Mouse (Mus musculus): ENCODE data around the gene Tmem159.

The Tmem159 gene

GRCm38 (mm10) chr7:120102164-120102972 is at the start of gene Tmem159:
TSS of gene Tmem159 (plus strand) at chr7:120102353.
- in situ Hi-C loops (cut with MboI, MseI), result loop anchor here (10.0 kb wide), 2 partner anchors 258 to 532 kb away; partner anchors contain the start of gene Uqcrc2

GRCm38 (mm10) chr7:120054016-120054415 is 48.1 kb upstream of the Tmem159 start:
- in situ Hi-C loops (cut with MboI, MseI), result no loop called here

GRCm38 (mm10) chr7:120055479-120055878 is 46.7 kb upstream of the Tmem159 start:
- in situ Hi-C loops (cut with MboI, MseI), result no loop called here

- in situ Hi-C loops (cut with MboI, MseI), result no loop called here
Observed at GRCm38 (mm10) chr7:120064045-120064444, 38.1 kb upstream of the Tmem159 start.

- in situ Hi-C loops (cut with MboI, MseI), result no loop called here
Observed at GRCm38 (mm10) chr7:120068114-120068513, 34.0 kb upstream of the Tmem159 start.

- in situ Hi-C loops (cut with MboI, MseI), result no loop called here
Observed at GRCm38 (mm10) chr7:120069164-120069563, 33.0 kb upstream of the Tmem159 start.

GRCm38 (mm10) chr7:120080177-120080576 is 22.0 kb upstream of the Tmem159 start:
- in situ Hi-C loops (cut with MboI, MseI), result no loop called here

- in situ Hi-C loops (cut with MboI, MseI), result no loop called here
Observed at GRCm38 (mm10) chr7:120093033-120093432, 9.1 kb upstream of the Tmem159 start.

GRCm38 (mm10) chr7:120094216-120094615 is 7.9 kb upstream of the Tmem159 start:
- in situ Hi-C loops (cut with MboI, MseI), result no loop called here

GRCm38 (mm10) chr7:120095180-120095579 is 7.0 kb upstream of the Tmem159 start, which contains the start of gene Dnah3:
TSS of gene Dnah3 (minus strand) at chr7:120095280.
- in situ Hi-C loops (cut with MboI, MseI), result no loop called here

- in situ Hi-C loops (cut with MboI, MseI), result no loop called here
Observed at GRCm38 (mm10) chr7:120097845-120098244, 4.3 kb upstream of the Tmem159 start.

GRCm38 (mm10) chr7:120098403-120098802 is 3.8 kb upstream of the Tmem159 start:
- in situ Hi-C loops (cut with MboI, MseI), result no loop called here

- in situ Hi-C loops (cut with MboI, MseI), result loop anchor here (10.0 kb wide), 2 partner anchors 258 to 532 kb away; partner anchors contain the start of gene Uqcrc2
Observed at GRCm38 (mm10) chr7:120103019-120103567, 940 bp downstream of the Tmem159 start.

GRCm38 (mm10) chr7:120104975-120105374 is 2.8 kb downstream of the Tmem159 start:
- in situ Hi-C loops (cut with MboI, MseI), result loop anchor here (10.0 kb wide), 2 partner anchors 260 to 530 kb away; partner anchors contain the start of gene Uqcrc2

- in situ Hi-C loops (cut with MboI, MseI), result loop anchor here (10.0 kb wide), 2 partner anchors 262 to 528 kb away; partner anchors contain the start of gene Uqcrc2
Observed at GRCm38 (mm10) chr7:120106356-120106755, 4.2 kb downstream of the Tmem159 start.

GRCm38 (mm10) chr7:120109676-120110075 is 7.5 kb downstream of the Tmem159 start:
- in situ Hi-C loops (cut with MboI, MseI), result loop anchor here (10.0 kb wide), 2 partner anchors 265 to 525 kb away; partner anchors contain the start of gene Uqcrc2

GRCm38 (mm10) chr7:120116976-120117375 is 14.8 kb downstream of the Tmem159 start:
- in situ Hi-C loops (cut with MboI, MseI), result no loop called here

GRCm38 (mm10) chr7:120117529-120117928 is 15.4 kb downstream of the Tmem159 start:
- in situ Hi-C loops (cut with MboI, MseI), result no loop called here

- in situ Hi-C loops (cut with MboI, MseI), result no loop called here
Observed at GRCm38 (mm10) chr7:120123776-120124175, 21.6 kb downstream of the Tmem159 start.

GRCm38 (mm10) chr7:120124844-120125243 is 22.7 kb downstream of the Tmem159 start:
- in situ Hi-C loops (cut with MboI, MseI), result no loop called here

- in situ Hi-C loops (cut with MboI, MseI), result no loop called here
Observed at GRCm38 (mm10) chr7:120126976-120127685, 25.0 kb downstream of the Tmem159 start.

- in situ Hi-C loops (cut with MboI, MseI), result no loop called here
Observed at GRCm38 (mm10) chr7:120127686-120128059, 25.5 kb downstream of the Tmem159 start.
